Mouse (Mus musculus) right cerebral cortex, postnatal 10 days (tissue): ENCODE measurements at regions not wholly inside any gene's neighbourhood (a gene's known extent, or its start where the extent isn't known, plus 50 kb on each side); places are given as distances from the start of the nearest gene placed in this dataset.

Experiments used
- DNase-seq, 2 experiments: peaks; one replicate each; pipeline ENCODE4 v3.0.0; 2021; ENCODE audit warnings: low spot score in 2 of 2

GRCm38 (mm10) chr9:41508746-41509145, 347.2 kb upstream of the Ubash3b start:
- DNase-seq: no peak

GRCm38 (mm10) chr9:41498326-41498725, 336.8 kb upstream of the Ubash3b start:
- peak; percentile 47 to 70 for DNase-seq

- DNase-seq: no peak
These were observed 328.6 kb upstream of the Ubash3b start for GRCm38 (mm10) chr9:41490112-41490511.

- DNase-seq: no peak
These were observed 326.5 kb upstream of the Ubash3b start for GRCm38 (mm10) chr9:41488046-41488445.

GRCm38 (mm10) chr9:41483218-41483617, 321.7 kb upstream of the Ubash3b start:
- no peak for DNase-seq

GRCm38 (mm10) chr9:41481611-41482266, 320.2 kb upstream of the Ubash3b start:
- no peak for DNase-seq

GRCm38 (mm10) chr9:41479854-41480749, 318.6 kb upstream of the Ubash3b start:
- no peak for DNase-seq

GRCm38 (mm10) chr9:41479085-41479484, 317.6 kb upstream of the Ubash3b start:
- DNase-seq: no peak

GRCm38 (mm10) chr9:41478106-41478848, 316.8 kb upstream of the Ubash3b start:
- DNase-seq: no peak

- DNase-seq: no peak
These were observed 313.8 kb upstream of the Ubash3b start for GRCm38 (mm10) chr9:41475326-41475725.

- no peak for DNase-seq
These were observed 313.4 kb upstream of the Ubash3b start for GRCm38 (mm10) chr9:41474945-41475297.

- peak; percentile 90 to 93 for DNase-seq
These were observed 312.9 kb upstream of the Ubash3b start for GRCm38 (mm10) chr9:41474244-41474944.

GRCm38 (mm10) chr9:41473506-41473905, 312.0 kb upstream of the Ubash3b start:
- DNase-seq: no peak

GRCm38 (mm10) chr9:41471345-41471744, 309.8 kb upstream of the Ubash3b start:
- DNase-seq: no peak

GRCm38 (mm10) chr9:41470010-41470409, 308.5 kb upstream of the Ubash3b start:
- DNase-seq: no peak

- no peak for DNase-seq
These were observed 307.9 kb upstream of the Ubash3b start for GRCm38 (mm10) chr9:41469414-41469813.

- peak; percentile 85 to 86 for DNase-seq
These were observed 302.7 kb upstream of the Ubash3b start for GRCm38 (mm10) chr9:41464057-41464685.

GRCm38 (mm10) chr9:41461742-41462141, 300.2 kb upstream of the Ubash3b start:
- DNase-seq: peak; percentile 88 to 91

GRCm38 (mm10) chr9:41460709-41461108, 299.2 kb upstream of the Ubash3b start:
- no peak for DNase-seq

GRCm38 (mm10) chr9:41457003-41457402, 295.5 kb upstream of the Ubash3b start:
- DNase-seq: no peak

- DNase-seq: no peak
These were observed 290.2 kb upstream of the Ubash3b start for GRCm38 (mm10) chr9:41451738-41452137.
